Mouse (Mus musculus): ENCODE data around the gene Gm10277.
"Not testable (repeated sequence)": the region's sequence is repeated elsewhere in the genome, so short reads cannot be mapped to it uniquely, and the experiment has no call there.

Gm10277 gene

DNA sequence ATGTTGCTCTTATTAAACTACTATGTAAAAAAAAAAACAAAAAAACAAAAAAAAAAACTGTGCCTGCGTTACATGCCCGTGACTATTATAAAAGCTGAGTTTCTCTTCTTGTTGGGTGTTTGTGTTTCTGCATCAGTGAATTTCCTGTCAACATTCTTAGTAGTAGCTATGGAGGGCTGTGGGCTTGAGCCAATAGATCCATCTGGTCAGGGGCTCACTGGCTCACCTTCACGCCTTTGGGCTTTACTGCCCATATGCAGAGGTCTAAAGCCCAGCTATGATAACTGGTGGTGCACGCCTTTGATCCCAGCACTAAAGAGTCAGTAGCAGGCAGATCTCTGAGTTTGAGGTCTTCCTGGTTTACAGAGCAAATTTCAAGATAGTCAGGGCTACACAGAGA, 18.1 kb downstream of the Gm10277 start:
- DNase-seq = no peak

DNA sequence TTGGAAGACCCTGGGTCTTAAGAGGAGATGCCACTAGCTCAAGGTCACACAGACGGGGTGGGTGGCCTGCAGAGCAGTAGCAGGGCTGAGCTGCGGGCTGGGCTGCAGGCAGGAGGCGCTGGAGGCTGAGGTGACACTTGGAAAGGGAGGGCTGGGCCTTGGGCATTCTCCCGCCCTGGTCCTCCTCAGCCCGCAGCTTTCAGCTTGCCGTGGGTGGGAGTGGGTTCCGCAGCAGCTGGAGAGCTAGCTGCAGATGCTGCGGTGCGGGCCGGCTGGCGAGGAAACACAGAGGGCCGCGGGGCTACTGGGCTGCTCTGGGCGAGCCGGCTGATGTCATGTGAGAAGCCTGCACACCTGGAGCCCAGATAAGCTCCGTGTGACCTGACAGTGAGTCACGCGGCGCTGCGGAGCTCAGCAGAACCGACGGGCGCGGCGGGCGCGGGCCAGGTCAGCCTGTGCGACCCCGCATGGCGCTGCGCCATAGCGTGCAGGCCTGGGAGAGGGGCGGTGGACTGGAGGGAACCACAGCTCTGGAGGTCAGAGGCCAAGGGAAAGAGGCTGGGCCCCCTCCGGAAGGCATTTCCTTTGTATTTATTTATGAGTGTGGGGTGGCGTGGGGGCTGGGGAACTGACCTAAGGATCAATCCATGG, 21.1 kb downstream of the Gm10277 start:
- DNase-seq = peak; percentile 69

DNA sequence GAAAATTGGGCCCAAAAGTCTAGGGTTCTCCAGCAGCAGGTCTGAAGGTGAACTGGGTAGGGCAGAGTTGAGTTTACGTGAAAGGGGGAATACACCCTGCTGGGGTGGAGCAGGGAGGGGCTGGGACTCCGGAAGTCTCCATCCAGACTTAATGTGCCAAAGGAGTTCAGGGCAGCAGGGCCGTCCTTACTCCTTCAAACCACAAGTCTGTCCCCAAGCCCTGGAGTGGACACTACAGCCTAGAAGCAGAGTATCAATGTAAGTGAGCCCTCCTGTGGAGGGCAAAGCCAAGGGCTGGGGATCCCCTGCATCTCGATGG, 22.1 kb downstream of the Gm10277 start:
- no peak for DNase-seq

DNA sequence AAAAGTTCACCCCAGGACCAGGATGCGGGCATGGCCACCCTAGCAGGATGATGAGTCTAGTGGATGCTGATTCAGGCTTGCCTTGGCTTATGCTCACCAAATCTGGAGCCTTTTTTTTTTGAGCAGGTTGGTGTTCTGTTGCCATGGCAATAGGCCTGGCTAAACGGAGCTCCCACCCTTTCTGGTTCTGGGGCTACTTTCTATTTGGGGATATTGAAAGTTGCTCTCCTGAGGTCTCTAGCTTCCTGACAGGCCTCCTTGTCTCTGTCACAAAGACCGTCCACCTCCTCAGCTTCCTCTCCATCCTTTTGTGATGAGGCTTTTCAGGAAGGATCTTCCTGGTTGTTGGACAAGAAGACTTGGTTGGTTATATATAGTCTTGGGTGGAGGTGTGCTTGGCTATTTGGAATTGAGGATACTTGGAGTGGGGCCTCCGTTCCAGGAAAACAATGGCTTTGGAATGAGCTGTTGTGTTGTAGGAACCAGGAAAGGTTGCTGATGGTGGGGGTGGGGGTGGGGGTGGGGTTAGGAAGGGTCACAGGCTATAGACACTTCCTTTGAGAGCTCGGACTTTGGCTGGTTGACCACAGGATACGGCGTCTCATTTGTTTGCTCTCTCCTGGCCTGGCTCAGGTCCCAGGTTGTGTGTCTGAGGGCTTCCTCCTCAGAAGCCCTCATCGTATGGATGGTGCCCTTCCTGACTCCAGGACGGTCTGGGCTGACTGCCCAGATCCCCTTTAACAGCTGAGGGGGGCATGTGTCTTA, 22.7 kb downstream of the Gm10277 start:
- DNase-seq = no peak

DNA sequence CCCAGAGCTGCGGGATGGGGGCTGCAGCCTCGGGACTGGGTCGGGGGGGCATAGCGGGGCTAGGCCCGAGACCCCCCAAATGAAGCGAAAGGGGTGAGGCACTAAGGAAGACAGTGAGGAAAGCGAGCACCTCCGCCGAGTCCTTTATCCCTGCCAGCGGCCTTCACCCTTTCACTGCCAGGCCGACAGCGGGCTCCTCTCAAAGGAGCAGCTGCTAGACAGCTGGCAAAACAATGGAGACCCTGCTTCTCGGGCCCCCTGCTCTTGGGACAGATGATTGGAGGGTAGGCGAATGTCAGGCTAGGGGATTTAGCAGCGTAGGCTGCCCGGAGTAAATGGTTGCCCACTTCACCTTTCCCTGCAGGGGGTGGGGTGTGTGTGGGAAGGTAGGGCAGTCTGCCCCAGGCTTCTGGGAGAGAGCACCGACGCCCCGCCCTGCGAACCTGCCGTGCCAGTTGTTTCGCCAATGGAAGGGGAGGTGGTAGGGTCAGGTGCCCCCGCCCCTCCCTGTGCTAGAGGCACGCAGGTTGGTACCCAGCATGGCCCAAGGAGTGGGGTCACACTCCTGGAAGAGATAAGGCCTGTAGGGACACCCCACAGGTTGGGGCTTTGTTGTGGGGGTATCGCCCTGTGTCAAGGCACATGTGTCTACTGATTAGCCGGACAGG, 23.7 kb downstream of the Gm10277 start:
- peak; percentile 52 for DNase-seq

DNA sequence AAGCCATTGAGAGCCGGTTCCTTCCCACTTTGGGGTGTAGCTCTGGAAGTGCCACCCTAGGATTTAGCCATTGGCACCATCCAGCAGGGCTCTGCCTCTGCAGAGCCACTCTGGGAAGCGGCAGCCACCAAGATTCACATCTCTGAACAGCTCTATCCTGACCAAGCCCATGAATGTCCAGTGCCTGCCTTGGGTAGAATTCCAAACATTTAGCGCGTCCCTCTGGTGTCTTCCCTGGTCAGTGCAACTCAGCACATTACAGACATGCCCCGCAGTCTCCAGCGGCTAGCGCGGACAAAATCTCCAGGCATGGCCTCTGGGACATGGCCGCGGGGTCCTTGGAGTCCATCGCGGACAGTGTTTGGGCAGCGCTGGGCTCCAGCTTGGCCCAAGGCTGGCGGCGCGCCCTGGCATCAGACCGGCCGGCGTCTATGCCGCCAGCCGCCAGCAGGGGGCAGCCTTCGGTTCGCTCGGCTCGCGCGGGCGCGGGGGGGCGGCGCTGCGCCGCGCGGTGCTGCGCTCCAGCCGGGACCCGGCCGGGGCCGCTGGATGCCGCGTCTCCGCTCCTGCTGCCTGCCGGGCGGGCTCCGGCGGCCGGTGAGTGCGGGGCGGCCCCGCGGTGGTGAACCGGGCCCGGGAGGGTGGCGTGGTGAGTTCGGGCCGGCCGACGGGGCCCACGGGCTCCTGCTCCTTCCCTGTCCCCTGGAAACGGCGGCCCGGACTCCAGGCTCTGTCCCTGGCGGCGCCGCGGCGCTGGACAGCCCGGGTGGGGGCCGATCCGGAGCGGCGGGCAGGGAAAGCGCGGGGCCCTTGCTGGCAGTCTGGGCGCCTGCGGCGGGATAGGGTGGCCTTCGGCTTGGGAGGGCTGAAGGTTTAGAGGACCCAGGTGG, 24.5 kb downstream of the Gm10277 start, which contains the start of gene Myo18a:
Myo18a (plus strand) TSS at position 464 of the 890 bp plus-strand sequence.
- peak; percentile 86 for DNase-seq

DNA sequence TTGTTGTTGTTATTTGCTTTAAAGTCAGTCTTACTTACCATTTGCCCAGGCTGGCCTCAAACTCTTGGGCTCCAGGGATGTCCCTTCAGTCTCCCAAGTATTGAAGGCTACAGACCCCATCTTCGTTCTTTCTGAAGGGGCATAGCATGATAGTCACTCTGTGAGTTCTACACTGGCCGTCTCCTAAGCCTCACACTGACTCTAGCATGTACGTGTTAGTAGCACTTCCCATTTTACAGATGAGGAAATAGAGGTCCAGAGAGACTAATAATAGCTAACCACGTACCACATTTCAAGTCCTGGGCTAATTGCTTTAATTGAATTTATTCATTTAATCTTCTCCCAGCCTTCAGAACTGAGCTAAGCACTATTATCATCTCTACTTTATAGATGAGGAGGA, 27.5 kb downstream of the Gm10277 start:
- no peak for DNase-seq

DNA sequence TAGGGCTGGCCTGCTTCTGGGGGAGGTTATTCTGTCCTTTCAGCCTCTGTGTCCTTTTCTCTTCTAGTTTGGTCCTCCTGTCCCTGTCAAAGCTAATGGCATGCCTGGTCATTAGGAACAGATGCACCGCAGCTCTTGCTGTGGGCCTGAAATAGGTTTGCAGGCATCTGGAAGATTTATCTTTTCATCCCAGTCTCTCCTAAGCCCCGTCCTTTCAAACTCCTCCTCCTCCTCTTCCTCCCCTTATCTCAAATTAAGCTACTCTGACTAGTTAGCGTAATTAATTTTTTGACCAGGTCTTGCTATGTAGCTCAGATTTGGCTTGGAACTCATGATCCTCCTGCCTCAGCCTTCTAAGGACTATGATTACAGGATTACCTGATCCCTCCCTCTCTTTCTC, 34.1 kb downstream of the Gm10277 start:
- no peak for DNase-seq

DNA sequence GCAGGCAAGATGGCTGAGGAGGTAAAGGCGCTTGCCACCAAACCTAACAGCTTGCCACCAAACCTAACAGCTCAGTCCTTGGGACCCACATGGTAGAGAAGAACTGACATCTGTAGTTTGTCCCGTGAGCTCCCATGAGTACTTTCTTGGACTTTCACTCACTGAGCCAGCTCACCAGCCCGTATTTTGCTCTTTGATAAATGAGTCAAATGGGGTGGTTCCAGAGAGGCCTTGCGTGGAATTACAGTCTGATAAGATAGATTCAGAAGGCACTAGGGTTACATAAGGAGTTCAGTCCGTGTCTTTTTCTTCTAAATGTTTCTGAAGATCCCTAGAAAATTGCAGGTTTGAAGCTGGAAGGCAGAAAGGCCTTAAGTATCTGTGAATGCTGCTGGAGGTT, 35.0 kb downstream of the Gm10277 start:
- no peak for DNase-seq

DNA sequence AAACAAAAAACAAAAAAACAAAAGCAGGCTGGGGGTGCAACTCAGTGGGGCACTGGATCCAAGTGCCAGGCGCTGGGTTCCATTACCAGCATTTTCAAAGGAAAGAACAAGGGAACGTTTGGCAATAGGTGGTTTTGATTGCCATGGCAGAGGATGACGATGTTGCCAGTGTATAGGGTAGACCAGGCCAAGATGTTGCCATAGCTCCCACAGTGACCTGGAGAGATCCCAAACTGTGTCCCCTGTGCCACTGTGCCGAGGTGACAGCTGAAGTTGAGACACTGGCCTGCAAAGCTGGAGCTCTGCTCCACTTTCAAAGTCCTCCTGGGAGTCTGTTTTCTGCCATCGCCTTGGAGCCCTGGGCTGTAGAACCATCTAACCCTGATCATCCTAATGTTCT, 38.6 kb downstream of the Gm10277 start:
- no peak for DNase-seq

DNA sequence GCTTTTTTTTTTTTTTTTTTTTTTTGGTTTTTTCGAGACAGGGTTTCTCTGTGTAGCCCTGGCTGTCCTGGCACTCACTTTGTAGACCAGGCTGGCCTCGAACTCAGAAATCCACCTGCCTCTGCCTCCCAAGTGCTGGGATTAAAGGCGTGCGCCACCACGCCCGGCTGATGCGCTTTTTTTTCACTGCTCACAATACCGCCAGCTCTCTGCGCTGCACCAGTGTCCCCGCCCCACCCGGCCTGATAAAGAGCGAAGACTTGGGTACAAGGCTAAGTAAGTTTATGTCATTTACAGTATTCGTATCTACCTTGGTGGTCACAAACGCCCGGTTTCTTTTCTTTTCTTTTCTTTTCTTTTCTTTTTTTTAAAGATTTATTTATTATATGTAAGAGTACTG, 40.4 kb downstream of the Gm10277 start:
- not testable (repeated sequence) for DNase-seq

DNA sequence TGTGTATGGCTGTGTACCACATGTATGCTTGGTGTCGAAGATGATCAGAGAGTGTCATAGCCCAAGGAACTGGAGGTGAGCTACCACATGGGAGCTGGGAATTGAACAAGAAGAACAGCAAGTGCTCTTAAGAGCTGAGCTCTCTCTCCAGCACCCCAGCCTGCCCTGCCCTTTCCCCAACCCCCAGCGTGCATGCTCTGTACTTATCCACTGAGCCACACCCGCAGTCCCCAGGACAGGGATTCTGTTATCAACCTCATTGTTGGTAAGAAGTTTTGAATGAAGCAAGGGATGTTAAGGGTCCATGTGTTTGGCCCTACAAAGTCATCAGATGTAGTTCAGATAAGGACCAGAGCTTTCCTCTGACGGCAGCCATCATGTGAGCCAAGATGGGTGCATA, 40.9 kb downstream of the Gm10277 start:
- no peak for DNase-seq

DNA sequence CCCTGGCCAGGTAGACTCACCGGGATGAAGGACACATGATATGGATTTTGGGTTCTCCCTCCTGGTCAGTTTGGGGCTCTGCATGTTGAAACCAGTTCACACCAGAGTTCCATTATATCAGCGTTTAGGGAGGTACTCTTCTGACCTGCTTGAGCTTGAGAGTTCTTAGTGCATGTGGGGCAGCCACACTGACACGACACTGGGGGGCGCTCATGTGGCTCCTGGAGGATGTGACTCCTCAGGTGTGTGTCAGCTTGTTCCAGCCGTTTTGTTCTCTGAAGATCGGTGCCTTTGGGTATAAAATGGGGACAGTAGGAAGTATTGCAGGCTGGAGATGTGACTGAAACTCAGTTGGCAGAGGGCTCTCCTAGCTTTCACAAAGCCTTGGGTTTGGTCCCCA, 43.6 kb downstream of the Gm10277 start:
- DNase-seq = peak; percentile 76

DNA sequence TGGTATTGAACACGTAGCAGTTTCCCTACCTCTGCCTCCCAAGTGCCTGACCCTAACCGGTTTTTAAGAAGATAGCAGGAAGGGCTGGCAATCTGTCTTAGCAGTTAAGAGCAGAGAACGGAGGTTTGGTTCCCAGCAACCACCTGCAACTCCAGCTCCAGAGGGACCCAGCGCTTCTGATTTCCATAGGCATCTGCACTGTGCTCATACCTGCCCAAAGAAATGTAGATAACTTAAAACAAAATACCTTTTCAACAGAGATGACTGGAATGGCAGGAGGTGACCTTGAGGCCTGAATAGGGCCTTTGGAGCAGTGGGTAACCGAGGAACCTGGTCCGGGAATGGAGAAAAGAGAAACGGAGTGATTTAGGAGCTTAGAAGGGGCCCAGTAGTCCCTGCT, 49.0 kb downstream of the Gm10277 start:
- DNase-seq = no peak

DNA sequence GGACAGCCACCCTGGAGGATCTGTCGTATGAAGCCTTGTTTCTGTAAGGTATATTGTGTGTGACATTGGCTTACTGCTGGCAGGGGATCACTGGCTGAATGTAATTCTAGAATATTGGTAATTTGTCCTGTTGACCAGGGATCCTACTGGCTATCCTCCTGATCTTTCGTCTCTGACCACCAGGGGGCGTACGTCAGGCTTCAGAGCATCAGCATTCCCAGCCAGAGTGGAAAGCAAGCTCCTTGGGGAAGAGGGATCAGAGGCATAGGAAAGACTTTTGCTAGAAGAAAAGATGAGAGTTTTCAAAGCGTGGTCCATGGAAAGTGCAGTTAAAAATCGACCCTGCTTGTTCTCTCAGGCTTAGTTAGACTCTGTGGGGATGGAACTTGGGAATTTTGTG, 50.3 kb downstream of the Gm10277 start:
- peak; percentile 68 for DNase-seq

Measured in thymus, postnatal 14 days (tissue).